Mouse (Mus musculus) embryo, embryonic 11.5 days (tissue): ENCODE measurements around the gene Fcgr1.
"Not testable (repeated sequence)": the region's sequence is repeated elsewhere in the genome, so short reads cannot be mapped to it uniquely, and the experiment has no call there.

Experiments used
- DNase-seq: peaks from one replicate; pipeline ENCODE4 v3.0.0-alpha.2; 2012; ENCODE audit warnings: low read depth, low spot score

Gene Fcgr1

GRCm38 (mm10) chr3:96273591-96274465 is 19.9 kb downstream of the Fcgr1 start:
- DNase-seq = no peak

GRCm38 (mm10) chr3:96269511-96270474 is 24.0 kb downstream of the Fcgr1 start, which contains the start of gene Hist2h2bb:
Gene Hist2h2bb, plus strand, starts transcription at chr3:96269752.
- peak; percentile 95 for DNase-seq

- DNase-seq = not testable (repeated sequence)
These were observed 24.9 kb downstream of the Fcgr1 start for GRCm38 (mm10) chr3:96268776-96269378.

- DNase-seq = peak; percentile 78
These were observed 25.6 kb downstream of the Fcgr1 start, which contains the start of gene Hist2h3b for GRCm38 (mm10) chr3:96268051-96268775. Gene Hist2h3b, plus strand, starts transcription at chr3:96268654.

GRCm38 (mm10) chr3:96267541-96267940 is 26.2 kb downstream of the Fcgr1 start:
- DNase-seq = no peak

- DNase-seq = no peak
These were observed 27.5 kb downstream of the Fcgr1 start for GRCm38 (mm10) chr3:96266132-96266710.

GRCm38 (mm10) chr3:96264404-96264949 is 29.3 kb downstream of the Fcgr1 start:
- DNase-seq = no peak

GRCm38 (mm10) chr3:96263558-96264403 is 30.0 kb downstream of the Fcgr1 start:
- no peak for DNase-seq

GRCm38 (mm10) chr3:96262979-96263550 is 30.7 kb downstream of the Fcgr1 start, which contains the start of gene Hist2h4:
Gene Hist2h4, minus strand, starts transcription at chr3:96263311.
- DNase-seq = peak; percentile 92

GRCm38 (mm10) chr3:96262216-96262875 is 31.4 kb downstream of the Fcgr1 start:
- DNase-seq = peak; percentile 64

- no peak for DNase-seq
These were observed 32.1 kb downstream of the Fcgr1 start for GRCm38 (mm10) chr3:96261623-96262022.

GRCm38 (mm10) chr3:96260220-96260619 is 33.5 kb downstream of the Fcgr1 start:
- no peak for DNase-seq

- DNase-seq = no peak
These were observed 36.6 kb downstream of the Fcgr1 start for GRCm38 (mm10) chr3:96257190-96257589.

- no peak for DNase-seq
These were observed 37.7 kb downstream of the Fcgr1 start for GRCm38 (mm10) chr3:96255926-96256593.

GRCm38 (mm10) chr3:96254683-96255355 is 39.0 kb downstream of the Fcgr1 start:
- no peak for DNase-seq

- DNase-seq = no peak
These were observed 42.0 kb downstream of the Fcgr1 start for GRCm38 (mm10) chr3:96251787-96252186.

- no peak for DNase-seq
These were observed 42.9 kb downstream of the Fcgr1 start for GRCm38 (mm10) chr3:96250890-96251289.
